Mouse (Mus musculus) brain, embryonic 14.5 days (tissue): ENCODE results near the gene Cabp1.

Experiments
- CTCF ChIP-seq: fragments of 200-500 bp; IDR thresholded peaks from 2 replicates; pipeline ENCODE4 v1.5.1; 2012; ENCODE audit warnings: inconsistent platforms, mild to moderate bottlenecking, moderate library complexity, borderline replicate concordance; ENCODE audit not compliant: insufficient read depth, insufficient read length; ENCODE audit errors: extremely low read depth
- POLR2A ChIP-seq: fragments of 200-500 bp; IDR thresholded peaks from 2 replicates; pipeline ENCODE4 v1.6.1; 2012; ENCODE audit warnings: mild to moderate bottlenecking, inconsistent platforms, borderline replicate concordance; ENCODE audit not compliant: poor library complexity, insufficient read depth, insufficient read length, severe bottlenecking; ENCODE audit errors: extremely low read depth

- TF ChIP-seq POLR2A (no peak), CTCF (no peak)
Observed at GRCm38 (mm10) chr5:115145253-115145968, 48.8 kb downstream of the Cabp1 start.
